Mouse (Mus musculus) thymus, postnatal 0 days (tissue): ENCODE measurements around the gene Dync1i1. TPM values are rescaled to one million over a fixed set of nuclear protein-coding genes. Genes with fewer than 3 reads are reported as not detected.

Experiments used
- DNase-seq: peaks from one replicate; pipeline ENCODE4 v3.0.0-alpha.2; 2015; ENCODE audit warnings: low spot score
- polyA plus RNA-seq: library from polyadenylated mRNA; unstranded; fragments of >200 nt; fragmentation: Nextera tagmentation; extraction: Ambion mirVana; gene quantifications from 2 replicates; pipeline ENCODE4 v1.2.1, GENCODE M21; 2015

The Dync1i1 gene
- polyA plus RNA-seq, 1 experiment from 2014 or later: 1.9 TPM

DNA sequence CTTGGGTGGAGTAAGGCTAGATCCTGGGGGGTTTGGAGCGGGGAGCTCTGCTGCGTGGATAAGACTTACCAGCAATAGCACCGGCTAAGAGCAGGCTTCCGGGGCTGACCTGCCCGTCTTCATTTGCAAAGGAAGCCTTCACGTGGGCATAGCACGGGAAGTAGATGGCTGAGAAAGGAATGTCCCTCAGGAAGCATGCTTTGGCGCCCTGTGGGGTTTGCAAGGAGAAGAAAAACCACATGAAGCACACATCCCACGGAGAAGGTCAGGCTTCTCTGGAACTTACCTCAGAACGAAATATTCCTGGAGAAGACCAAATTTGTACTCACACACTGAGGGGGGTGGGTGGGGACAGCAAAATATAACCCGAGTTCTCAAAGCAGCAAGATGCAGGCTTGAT lies 327.3 kb downstream of the Dync1i1 start:
- DNase-seq: no peak

- no peak for DNase-seq
Measured at GRCm38 (mm10) chr6:6053946-6054345, 328.5 kb downstream of the Dync1i1 start.

GRCm38 (mm10) chr6:6058548-6058947 lies 333.1 kb downstream of the Dync1i1 start:
- DNase-seq: no peak

- no peak for DNase-seq
Measured at GRCm38 (mm10) chr6:6067201-6067600, 341.8 kb downstream of the Dync1i1 start.

DNA sequence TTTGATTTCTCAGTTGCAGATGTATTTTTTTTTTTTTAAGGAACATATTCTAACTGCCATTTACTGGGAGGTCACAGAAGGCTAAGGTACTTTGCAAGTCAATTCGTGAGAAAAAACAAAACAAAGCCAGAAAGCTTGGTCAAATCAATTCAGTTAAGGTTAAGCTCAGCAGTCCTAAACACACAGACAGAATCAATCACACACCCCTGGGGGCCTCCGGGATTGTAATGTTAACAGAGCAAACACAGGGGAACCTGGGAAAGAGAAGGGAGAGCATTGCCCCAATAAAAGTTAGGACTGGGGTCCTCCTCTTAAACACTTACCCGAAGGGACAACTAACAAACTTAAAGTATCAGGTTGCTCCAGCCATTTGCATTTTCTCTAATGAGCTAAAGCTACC lies 344.6 kb downstream of the Dync1i1 start:
- no peak for DNase-seq

- DNase-seq: no peak
Measured at GRCm38 (mm10) chr6:6071038-6071437, 345.6 kb downstream of the Dync1i1 start.

DNA sequence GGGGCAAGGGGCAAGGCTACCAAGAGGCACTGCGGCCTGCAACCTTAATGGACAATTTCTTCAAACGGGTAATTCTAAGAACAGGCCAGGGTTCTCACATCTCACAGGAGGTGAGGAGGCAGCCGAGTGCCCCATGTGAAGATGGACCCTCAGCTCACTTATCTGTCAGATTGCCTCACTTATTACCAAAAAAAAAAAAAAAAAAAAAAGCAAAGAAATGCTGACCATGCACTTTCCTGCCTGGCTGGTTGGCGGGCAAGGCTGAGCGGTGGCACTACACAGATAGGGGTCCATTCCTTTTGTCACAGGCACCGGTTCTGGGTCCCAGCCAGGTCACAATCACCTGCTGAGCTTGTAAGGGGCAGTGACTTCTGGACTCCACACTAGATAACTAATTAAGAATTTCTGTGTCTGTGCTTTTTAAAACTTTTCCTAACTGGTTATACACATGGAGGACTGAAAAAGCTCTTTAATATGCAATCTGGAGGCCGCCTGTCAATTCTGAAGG lies 350.6 kb downstream of the Dync1i1 start:
- no peak for DNase-seq

GRCm38 (mm10) chr6:6077234-6077633 lies 351.8 kb downstream of the Dync1i1 start:
- DNase-seq: no peak

Other genes with a start within 250 kb of the Dync1i1 start
- 0.73 and 0.78 TPM in 2 replicates for gene Pdk4, start 229.3 kb upstream of the Dync1i1 start, polyA plus RNA-seq